Mouse (Mus musculus): ENCODE results near the gene Anxa9. TPM values are rescaled to one million over a fixed set of nuclear protein-coding genes. Genes with fewer than 3 reads are reported as not detected.

Anxa9 gene
- total RNA-seq, 1 experiment from 2014 or later, result 1.9 TPM

DNA sequence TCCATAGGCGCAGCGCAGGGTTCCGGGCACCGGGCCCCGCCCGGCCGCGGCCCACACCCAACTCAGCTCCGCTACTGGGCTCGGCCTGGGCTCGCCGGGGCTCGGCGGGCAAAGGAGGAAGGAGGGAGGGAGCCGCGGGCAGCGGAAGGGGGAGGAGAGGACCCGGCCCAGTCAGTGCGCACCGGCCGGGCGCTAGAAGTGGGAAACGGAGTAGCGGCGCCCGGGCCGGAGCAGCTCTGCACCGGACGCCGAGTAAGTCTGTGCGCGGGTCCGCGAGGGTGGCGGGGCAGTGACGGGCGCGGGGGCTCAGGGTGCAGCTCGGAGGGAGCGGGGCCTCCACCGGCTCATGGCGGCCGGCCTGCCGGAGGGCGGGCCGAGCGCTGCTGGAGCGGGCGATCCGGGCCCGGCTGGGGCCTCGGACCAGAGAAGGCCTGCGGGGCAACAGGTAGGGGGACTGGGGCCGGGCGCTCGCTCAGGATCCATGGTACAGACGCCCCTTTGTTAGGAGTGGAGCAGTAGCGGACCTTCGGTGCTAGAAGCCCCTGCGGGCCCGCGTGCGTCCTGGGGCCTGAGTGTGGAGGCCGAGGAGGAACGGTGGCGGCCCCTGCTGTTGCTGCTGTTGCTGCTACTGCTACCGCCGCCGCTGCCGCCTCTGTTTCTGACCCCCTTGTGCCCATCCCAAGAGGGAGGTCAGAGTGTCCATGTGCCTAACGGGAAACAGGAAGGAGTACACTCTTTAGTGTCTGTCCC is 8.3 kb upstream of the Anxa9 start:
- ATAC-seq (replicated peaks; ENCODE audit: insufficient number of reproducible peaks, low FRiP score, low TSS enrichment, poor library complexity, severe bottlenecking), result peak; percentile 66

- no peak for ATAC-seq (replicated peaks; ENCODE audit: insufficient number of reproducible peaks, low FRiP score, low TSS enrichment, poor library complexity, severe bottlenecking)
Measured at GRCm38 (mm10) chr3:95314486-95315093, 7.6 kb upstream of the Anxa9 start, which contains the start of gene Cers2. Gene Cers2 (plus strand): TSS chr3:95314791.

GRCm38 (mm10) chr3:95314075-95314474 is 7.1 kb upstream of the Anxa9 start:
- ATAC-seq (replicated peaks; ENCODE audit: insufficient number of reproducible peaks, low FRiP score, low TSS enrichment, poor library complexity, severe bottlenecking), result no peak

DNA sequence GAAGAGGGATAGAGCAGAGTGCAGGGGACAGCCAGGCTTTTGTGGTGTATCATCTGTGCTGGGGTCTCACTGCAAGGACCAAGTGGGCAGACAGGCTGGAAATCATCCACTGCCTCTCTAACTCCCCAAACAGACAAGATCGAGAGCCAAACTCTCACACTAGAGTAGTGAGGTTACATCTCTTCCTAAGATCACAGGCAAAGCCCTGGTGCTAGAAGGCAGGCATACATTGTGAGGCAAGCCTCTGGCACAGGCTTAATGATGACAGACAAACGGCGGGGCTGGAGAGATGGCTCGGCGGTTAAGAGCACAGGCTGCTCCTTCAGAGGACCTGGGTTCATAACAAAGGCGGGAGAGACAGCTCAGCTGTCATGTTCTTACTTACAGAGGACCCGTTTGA is 6.5 kb upstream of the Anxa9 start:
- no peak for ATAC-seq (replicated peaks; ENCODE audit: insufficient number of reproducible peaks, low FRiP score, low TSS enrichment, poor library complexity, severe bottlenecking)

DNA sequence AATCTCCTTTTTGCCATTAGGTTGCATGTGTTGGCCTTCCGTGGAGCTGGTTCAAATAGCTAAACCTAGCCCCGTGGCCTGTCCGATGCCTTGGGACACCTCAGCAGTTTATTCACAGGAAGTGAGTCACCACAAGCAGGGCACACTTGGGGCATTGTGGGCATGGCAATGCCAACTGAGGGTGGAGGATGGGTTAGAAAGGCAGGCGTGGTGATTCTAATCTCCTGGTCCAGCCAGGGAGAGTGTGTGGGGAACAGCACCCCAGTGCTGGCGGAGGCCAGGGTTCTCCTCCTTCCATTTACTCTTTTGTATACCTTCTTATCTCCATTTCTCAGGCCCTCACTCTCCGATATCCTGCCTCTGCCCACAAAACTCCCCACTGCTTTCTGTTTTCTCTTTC is 5.6 kb upstream of the Anxa9 start:
- peak; percentile 77 for ATAC-seq (replicated peaks; ENCODE audit: insufficient number of reproducible peaks, low FRiP score, low TSS enrichment, poor library complexity, severe bottlenecking)

GRCm38 (mm10) chr3:95310968-95311882 is 4.2 kb upstream of the Anxa9 start:
- ATAC-seq (replicated peaks; ENCODE audit: insufficient number of reproducible peaks, low FRiP score, low TSS enrichment, poor library complexity, severe bottlenecking), result peak; percentile 21; the same call in 1 of the 2 replicates

GRCm38 (mm10) chr3:95310496-95310895 is 3.5 kb upstream of the Anxa9 start:
- ATAC-seq (replicated peaks; ENCODE audit: insufficient number of reproducible peaks, low FRiP score, low TSS enrichment, poor library complexity, severe bottlenecking), result no peak

DNA sequence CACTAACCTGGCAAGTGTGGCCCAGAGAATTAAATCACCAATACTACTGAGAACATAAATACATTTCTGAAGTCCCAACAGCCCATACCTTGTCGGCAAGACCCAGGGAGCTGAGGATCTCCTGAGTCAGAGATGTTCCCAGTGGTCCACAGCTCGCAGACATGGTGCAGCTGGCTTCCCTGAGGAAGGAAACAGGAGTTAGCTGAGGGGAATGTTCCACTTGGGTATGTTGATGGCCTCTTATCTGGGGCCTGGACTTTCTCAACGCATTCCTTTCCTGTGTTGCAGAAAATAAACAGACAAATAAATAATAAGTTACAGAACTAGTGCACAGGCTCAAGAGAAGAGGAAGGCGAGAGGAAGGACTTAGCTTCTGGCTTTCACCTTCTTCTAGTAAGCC is 732 bp downstream of the Anxa9 start:
- ATAC-seq (replicated peaks; ENCODE audit: insufficient number of reproducible peaks, low FRiP score, low TSS enrichment, poor library complexity, severe bottlenecking), result no peak

DNA sequence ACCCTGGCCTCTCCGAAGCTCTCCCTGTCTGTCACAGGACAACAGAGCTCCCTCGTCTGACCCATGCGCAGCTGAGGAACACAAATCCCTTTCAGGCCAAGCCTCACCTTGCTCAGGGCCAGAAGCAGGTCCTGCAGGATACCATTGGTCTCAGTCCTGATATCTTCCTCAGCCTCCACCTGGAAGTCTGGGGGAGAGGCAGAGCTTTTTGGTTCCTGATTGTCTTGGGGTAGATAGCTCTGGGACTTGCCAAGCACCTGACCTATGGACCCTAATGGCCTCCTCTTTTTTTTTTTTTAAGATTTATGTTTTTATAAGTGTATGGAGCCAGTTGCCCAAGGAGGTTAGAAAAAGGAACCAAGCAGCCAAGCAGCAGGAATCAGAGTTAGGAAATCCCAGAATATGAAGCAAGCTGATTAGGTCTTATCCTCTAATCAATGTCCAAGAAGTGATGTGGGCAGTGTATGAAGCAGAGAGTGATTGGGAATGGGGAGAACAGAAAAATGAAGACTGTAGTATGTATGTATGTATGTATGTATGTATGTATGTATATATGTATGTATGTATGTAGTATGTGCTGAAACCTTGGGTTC is 5.7 kb downstream of the Anxa9 start:
- no peak for ATAC-seq (replicated peaks; ENCODE audit: insufficient number of reproducible peaks, low FRiP score, low TSS enrichment, poor library complexity, severe bottlenecking)

GRCm38 (mm10) chr3:95298018-95298417 is 9.0 kb downstream of the Anxa9 start:
- ATAC-seq (replicated peaks; ENCODE audit: insufficient number of reproducible peaks, low FRiP score, low TSS enrichment, poor library complexity, severe bottlenecking), result no peak

DNA sequence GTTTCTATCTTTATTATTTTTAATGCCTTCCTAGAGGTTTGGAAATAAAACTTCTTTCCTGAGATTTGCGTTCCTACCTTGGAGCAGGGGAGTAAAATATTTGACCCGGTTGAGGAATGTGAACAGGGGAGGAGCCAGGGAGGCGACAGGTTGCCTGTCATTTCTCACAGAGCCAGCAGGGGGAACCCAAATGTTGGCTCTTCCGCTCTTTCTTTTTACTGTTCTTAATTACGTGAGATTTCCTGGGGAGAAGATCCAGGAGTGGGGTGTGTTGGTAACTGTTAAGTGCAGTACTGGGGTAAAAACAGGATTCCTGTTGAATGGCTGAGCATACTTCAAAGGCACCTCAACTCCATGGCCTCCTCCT is 10.9 kb downstream of the Anxa9 start:
- ATAC-seq (replicated peaks; ENCODE audit: insufficient number of reproducible peaks, low FRiP score, low TSS enrichment, poor library complexity, severe bottlenecking), result peak; percentile 48

GRCm38 (mm10) chr3:95295321-95296102 is 11.5 kb downstream of the Anxa9 start:
- no peak for ATAC-seq (replicated peaks; ENCODE audit: insufficient number of reproducible peaks, low FRiP score, low TSS enrichment, poor library complexity, severe bottlenecking)

- no peak for ATAC-seq (replicated peaks; ENCODE audit: insufficient number of reproducible peaks, low FRiP score, low TSS enrichment, poor library complexity, severe bottlenecking)
Measured at GRCm38 (mm10) chr3:95294718-95295117, 12.3 kb downstream of the Anxa9 start.

DNA sequence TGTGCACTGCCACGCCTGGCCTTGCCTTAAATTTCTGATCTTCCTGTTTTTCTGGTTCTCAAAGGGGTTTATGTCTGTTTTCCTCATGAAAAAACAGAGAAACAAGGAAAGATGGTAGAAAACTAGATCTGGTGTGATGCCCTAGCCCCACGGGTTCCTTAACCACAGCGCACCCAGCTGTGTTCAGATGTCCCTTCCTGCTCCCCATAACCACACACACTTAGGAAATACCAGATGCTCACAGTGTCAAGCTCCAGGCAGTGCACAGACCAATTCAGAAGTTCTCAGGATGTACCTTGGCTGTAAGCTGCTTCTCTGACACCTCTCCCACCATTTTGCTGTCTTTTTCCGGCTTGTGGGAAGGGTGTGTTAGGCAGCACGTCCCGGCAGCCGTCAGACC is 12.7 kb downstream of the Anxa9 start:
- no peak for ATAC-seq (replicated peaks; ENCODE audit: insufficient number of reproducible peaks, low FRiP score, low TSS enrichment, poor library complexity, severe bottlenecking)

DNA sequence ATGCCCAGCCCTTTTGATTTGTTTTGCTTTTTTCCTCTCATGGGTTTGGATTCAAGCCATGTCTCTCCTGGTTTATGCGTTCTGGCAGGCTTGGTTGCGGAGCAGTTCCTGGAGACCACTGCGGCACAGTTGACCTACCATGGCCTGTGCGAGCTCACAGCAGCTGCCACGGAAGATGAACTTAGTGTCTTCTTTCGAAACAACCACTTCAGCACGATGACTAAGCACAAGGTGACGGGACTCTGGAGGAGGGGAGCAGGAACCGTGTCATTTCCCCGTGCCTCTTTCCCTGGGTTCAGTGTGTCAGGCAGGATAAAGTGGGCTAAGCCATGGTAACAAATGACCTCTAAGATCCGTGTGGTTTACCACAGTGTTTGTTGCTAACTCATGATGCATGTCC is 13.4 kb downstream of the Anxa9 start:
- peak; percentile 81 for ATAC-seq (replicated peaks; ENCODE audit: insufficient number of reproducible peaks, low FRiP score, low TSS enrichment, poor library complexity, severe bottlenecking)

GRCm38 (mm10) chr3:95292899-95293298 is 14.1 kb downstream of the Anxa9 start:
- no peak for ATAC-seq (replicated peaks; ENCODE audit: insufficient number of reproducible peaks, low FRiP score, low TSS enrichment, poor library complexity, severe bottlenecking)

GRCm38 (mm10) chr3:95291041-95291440 is 15.9 kb downstream of the Anxa9 start:
- ATAC-seq (replicated peaks; ENCODE audit: insufficient number of reproducible peaks, low FRiP score, low TSS enrichment, poor library complexity, severe bottlenecking), result no peak

GRCm38 (mm10) chr3:95290156-95290555 is 16.8 kb downstream of the Anxa9 start:
- no peak for ATAC-seq (replicated peaks; ENCODE audit: insufficient number of reproducible peaks, low FRiP score, low TSS enrichment, poor library complexity, severe bottlenecking)
